Mouse (Mus musculus) midbrain, postnatal 0 days (tissue): ENCODE data around the gene Katnb1. TPM values are rescaled to one million over a fixed set of nuclear protein-coding genes. Genes with fewer than 3 reads are reported as not detected.

Source experiments
- ATAC-seq: fragments of 200-750 bp; cut with Nextera tagmentation; 2 replicates; pipeline ENCODE4 v1.8.0; 2017; ENCODE audit warnings: moderate number of reproducible peaks, mild to moderate bottlenecking, moderate TSS enrichment, moderate library complexity; ENCODE audit not compliant: low FRiP score
- DNase-seq: peaks from one replicate; pipeline ENCODE4 v3.0.0-alpha.2; 2015; ENCODE audit warnings: low spot score
- H3K27ac ChIP-seq: fragments of 300-500 bp; sonication (generic); 2 replicates; pipeline ENCODE4 v1.5.1; 2014; ENCODE audit warnings: low read depth, mild to moderate bottlenecking, low read length, mixed read lengths
- H3K27me3 ChIP-seq: fragments of 300-500 bp; sonication (generic); 2 replicates; pipeline ENCODE4 v1.6.1; 2014; ENCODE audit warnings: low read length, control low read depth, mixed read lengths; ENCODE audit not compliant: insufficient read depth
- H3K36me3 ChIP-seq: fragments of 300-500 bp; sonication (generic); 2 replicates; pipeline ENCODE4 v1.6.1; 2014; ENCODE audit warnings: low read length, control low read depth, mixed read lengths; ENCODE audit not compliant: insufficient read depth
- H3K4me1 ChIP-seq: fragments of 300-500 bp; sonication (generic); 2 replicates; pipeline ENCODE4 v1.6.1; 2014; ENCODE audit warnings: mild to moderate bottlenecking, control low read depth, antibody characterized with exemption, low read length, mixed read lengths; ENCODE audit not compliant: insufficient read depth
- H3K4me2 ChIP-seq: fragments of 300-500 bp; sonication (generic); 2 replicates; pipeline ENCODE4 v1.6.1; 2014; ENCODE audit warnings: low read depth, mild to moderate bottlenecking, low read length, mixed read lengths; ENCODE audit not compliant: poor library complexity, severe bottlenecking
- H3K4me3 ChIP-seq: fragments of 300-500 bp; sonication (generic); 2 replicates; pipeline ENCODE4 v1.5.1; 2014; ENCODE audit warnings: low read depth, mild to moderate bottlenecking, low read length, moderate library complexity
- H3K9ac ChIP-seq: fragments of 300-500 bp; sonication (generic); replicated peaks from 2 replicates; pipeline ENCODE4 v1.6.1; 2014; ENCODE audit warnings: mild to moderate bottlenecking, low read length, moderate library complexity, mixed read lengths; ENCODE audit not compliant: poor library complexity, severe bottlenecking
- H3K9me3 ChIP-seq: fragments of 300-500 bp; sonication (generic); 2 replicates; pipeline ENCODE4 v1.6.1; 2016; ENCODE audit warnings: low read length, control low read depth
- CTCF ChIP-seq: IDR thresholded peaks from 2 replicates; pipeline ENCODE4 v1.5.1; 2016; ENCODE audit warnings: antibody characterized with exemption, mild to moderate bottlenecking
- WGBS: fragments of 180-500 bp; shearing (Covaris S2); extraction: QIAGEN DNeasy Blood & Tissue Kit; methylation state at CpG from one replicate; pipeline ENCODE4 v1.1.7; 2014; 5-methylcytosine and 5-hydroxymethylcytosine counted together
- polyA plus RNA-seq: library from polyadenylated mRNA; unstranded; fragments of >200 nt; fragmentation: Nextera tagmentation; extraction: Ambion mirVana; gene quantifications from 2 replicates; pipeline ENCODE4 v1.2.1, GENCODE M21; 2015
- total RNA-seq: library from RNA; depleted of rRNA; stranded (reverse); fragments of >200 nt; gene quantifications from 2 replicates; pipeline ENCODE4 v1.2.3, GENCODE M21; 2014

Katnb1 gene
- total and polyA plus RNA-seq, 2 experiments from 2014 or later: 52.5 to 61.6 TPM

GRCm38 (mm10) chr8:95079305-95079704 is 1.7 kb upstream of the Katnb1 start:
- Histone ChIP-seq H3K36me3 (peaks cover 6% of the 10 kb centered on the region; the same call in 1 of the 2 replicates), H3K27ac (no peak overlapping the region), H3K4me3 (no peak overlapping the region), H3K4me1 (peaks cover 7% of the 10 kb centered on the region; the same call in 1 of the 2 replicates), H3K4me2 (no peak overlapping the region), H3K9me3 (no peaks in the 10 kb centered on the region), H3K27me3 (no peaks in the 10 kb centered on the region), H3K9ac (no peak overlapping the region)
- no peak for TF ChIP-seq CTCF
- DNase-seq: no peak
- WGBS: 91% methylated on average over 4 of the region's 4 CpGs
- ATAC-seq: no peak

- ATAC-seq (no peak), DNase-seq (no peak)
- Histone ChIP-seq H3K4me2 (peak overlapping the region; percentile 94), H3K9ac (peak overlapping the region; percentile 74), H3K4me3 (peak overlapping the region; percentile 63), H3K36me3 (peaks cover 21% of the 10 kb centered on the region), H3K9me3 (no peaks in the 10 kb centered on the region), H3K27me3 (no peaks in the 10 kb centered on the region), H3K4me1 (peaks cover 7% of the 10 kb centered on the region; the same call in 1 of the 2 replicates), H3K27ac (peak overlapping the region; percentile 77)
- 3% methylated on average over 11 of the region's 11 CpGs for WGBS
- no peak for TF ChIP-seq CTCF
Observed at GRCm38 (mm10) chr8:95081650-95082049, 664 bp downstream of the Katnb1 start.

GRCm38 (mm10) chr8:95084261-95084660 is 3.3 kb downstream of the Katnb1 start:
- Histone ChIP-seq H3K9me3 (no peaks in the 10 kb centered on the region), H3K36me3 (peaks cover 46% of the 10 kb centered on the region), H3K27ac (no peak overlapping the region), H3K27me3 (no peaks in the 10 kb centered on the region), H3K4me2 (no peak overlapping the region), H3K4me3 (no peak overlapping the region), H3K9ac (no peak overlapping the region), H3K4me1 (peaks cover 7% of the 10 kb centered on the region; the same call in 1 of the 2 replicates)
- no peak for ATAC-seq
- 92% methylated on average over 4 of the region's 4 CpGs for WGBS
- TF ChIP-seq CTCF: no peak
- no peak for DNase-seq

GRCm38 (mm10) chr8:95084744-95085431 is 3.9 kb downstream of the Katnb1 start:
- H3K27ac ChIP-seq: no peak overlapping the region
- peaks cover 7% of the 10 kb centered on the region; the same call in 1 of the 2 replicates for H3K4me1 ChIP-seq
- no peaks in the 10 kb centered on the region for H3K9me3 ChIP-seq
- no peak for TF ChIP-seq CTCF
- ATAC-seq (no peak), DNase-seq (no peak)
- WGBS: 89% methylated on average over 10 of the region's 10 CpGs
- H3K4me3 ChIP-seq: no peak overlapping the region
- 0 out of 2 replicates have a peak overlapping the region, but pooled peaks have one; percentile 4 for H3K9ac ChIP-seq
- no peaks in the 10 kb centered on the region for H3K27me3 ChIP-seq
- H3K36me3 ChIP-seq: peaks cover 52% of the 10 kb centered on the region
- H3K4me2 ChIP-seq: no peak overlapping the region

- Histone ChIP-seq H3K4me3 (no peak overlapping the region), H3K4me1 (peaks cover 7% of the 10 kb centered on the region; the same call in 1 of the 2 replicates), H3K27me3 (no peaks in the 10 kb centered on the region), H3K4me2 (no peak overlapping the region), H3K27ac (no peak overlapping the region), H3K9ac (0 out of 2 replicates have a peak overlapping the region, but pooled peaks have one; percentile 4), H3K36me3 (peaks cover 59% of the 10 kb centered on the region), H3K9me3 (no peaks in the 10 kb centered on the region)
- TF ChIP-seq CTCF: no peak
- DNase-seq (no peak), ATAC-seq (no peak)
- WGBS: 91% methylated on average over 7 of the region's 7 CpGs
Observed at GRCm38 (mm10) chr8:95085432-95086141, 4.6 kb downstream of the Katnb1 start.

- Histone ChIP-seq H3K4me3 (no peak overlapping the region), H3K9me3 (no peaks in the 10 kb centered on the region), H3K36me3 (peaks cover 92% of the 10 kb centered on the region), H3K27me3 (no peaks in the 10 kb centered on the region), H3K9ac (no peak overlapping the region), H3K4me2 (no peak overlapping the region), H3K27ac (no peak overlapping the region), H3K4me1 (no peaks in the 10 kb centered on the region)
- WGBS: 87% methylated on average over 4 of the region's 4 CpGs
- ATAC-seq (no peak), DNase-seq (no peak)
- no peak for TF ChIP-seq CTCF
Observed at GRCm38 (mm10) chr8:95093574-95093973, 12.6 kb downstream of the Katnb1 start.
